Mouse (Mus musculus): ENCODE results near the gene Bag5. TPM values are rescaled to one million over a fixed set of nuclear protein-coding genes. Genes with fewer than 3 reads are reported as not detected.
"Not testable (repeated sequence)": the region's sequence is repeated elsewhere in the genome, so short reads cannot be mapped to it uniquely, and the experiment has no call there.

The Bag5 gene
- polyA plus RNA-seq, 1 experiment from 2014 or later = 62.3 TPM

GRCm38 (mm10) chr12:111731822-111732807 lies 19.1 kb upstream of the Bag5 start:
- H3K4me3 ChIP-seq = no peak overlapping the region
- peak; percentile 86 for ATAC-seq (ENCODE audit: low FRiP score)
- peaks cover 3% of the 10 kb centered on the region; the same call in 1 of the 2 replicates for H3K4me1 ChIP-seq
- H3K9me3 ChIP-seq (replicated peaks) = no peaks in the 10 kb centered on the region
- H3K4me2 ChIP-seq (replicated peaks) = peak overlapping the region; percentile 38
- H3K36me3 ChIP-seq = peaks cover 22% of the 10 kb centered on the region; the same call in 1 of the 2 replicates
- 32% methylated on average over 30 of the region's 30 CpGs for whole genome bisulfite sequencing
- H3K27me3 ChIP-seq = no peaks in the 10 kb centered on the region
- H3K27ac ChIP-seq = no peak overlapping the region
- H3K9ac ChIP-seq = 0 out of 2 replicates have a peak overlapping the region, but pooled peaks have one; percentile 20

GRCm38 (mm10) chr12:111727956-111728355 lies 14.9 kb upstream of the Bag5 start:
- H3K36me3 ChIP-seq = peaks cover 40% of the 10 kb centered on the region; the same call in 1 of the 2 replicates
- WGBS = 90% methylated on average over 1 of the region's 1 CpGs
- H3K9ac ChIP-seq = no peak overlapping the region
- H3K4me1 ChIP-seq = peaks cover 10% of the 10 kb centered on the region
- no peak overlapping the region for H3K27ac ChIP-seq
- H3K27me3 ChIP-seq = no peaks in the 10 kb centered on the region
- no peak for ATAC-seq (ENCODE audit: low FRiP score)
- H3K4me2 ChIP-seq (replicated peaks) = no peak overlapping the region
- no peak overlapping the region for H3K4me3 ChIP-seq
- no peaks in the 10 kb centered on the region for H3K9me3 ChIP-seq (replicated peaks)

- Histone ChIP-seq H3K27me3 (no peaks in the 10 kb centered on the region), H3K9ac (no peak overlapping the region), H3K4me2 (replicated peaks) (no peak overlapping the region), H3K9me3 (replicated peaks) (no peaks in the 10 kb centered on the region), H3K36me3 (peaks cover 32% of the 10 kb centered on the region; the same call in 1 of the 2 replicates), H3K4me3 (no peak overlapping the region), H3K27ac (0 out of 2 replicates have a peak overlapping the region, but pooled peaks have one; percentile 30), H3K4me1 (peaks cover 7% of the 10 kb centered on the region)
- ATAC-seq (ENCODE audit: low FRiP score) = no peak
- WGBS = 66% methylated on average over 4 of the region's 4 CpGs
Measured at GRCm38 (mm10) chr12:111726122-111726463, 13.0 kb upstream of the Bag5 start.

- H3K9ac ChIP-seq = 0 out of 2 replicates have a peak overlapping the region, but pooled peaks have one; percentile 38
Measured at GRCm38 (mm10) chr12:111725338-111726121, 12.5 kb upstream of the Bag5 start.

GRCm38 (mm10) chr12:111724638-111725337 lies 11.7 kb upstream of the Bag5 start:
- 42% methylated on average over 6 of the region's 6 CpGs for WGBS
- Histone ChIP-seq H3K4me3 (no peak overlapping the region), H3K4me2 (replicated peaks) (no peak overlapping the region), H3K36me3 (peaks cover 30% of the 10 kb centered on the region; the same call in 1 of the 2 replicates), H3K27me3 (no peaks in the 10 kb centered on the region), H3K27ac (peak overlapping the region; percentile 55), H3K9ac (0 out of 2 replicates have a peak overlapping the region, but pooled peaks have one; percentile 38), H3K4me1 (peaks cover 7% of the 10 kb centered on the region), H3K9me3 (replicated peaks) (no peaks in the 10 kb centered on the region)
- ATAC-seq (ENCODE audit: low FRiP score) = no peak

More at GRCm38 (mm10) chr12:111725338-111726121, 12.5 kb upstream of the Bag5 start:
- Histone ChIP-seq H3K9me3 (replicated peaks) (no peaks in the 10 kb centered on the region), H3K27ac (peak overlapping the region; percentile 55), H3K4me1 (peaks cover 7% of the 10 kb centered on the region), H3K4me2 (replicated peaks) (no peak overlapping the region), H3K36me3 (peaks cover 32% of the 10 kb centered on the region; the same call in 1 of the 2 replicates), H3K4me3 (no peak overlapping the region), H3K27me3 (no peaks in the 10 kb centered on the region)
- no peak for ATAC-seq (ENCODE audit: low FRiP score)
- WGBS = 64% methylated on average over 12 of the region's 12 CpGs

GRCm38 (mm10) chr12:111722654-111723053 lies 9.6 kb upstream of the Bag5 start:
- Histone ChIP-seq H3K4me3 (no peak overlapping the region), H3K36me3 (peaks cover 18% of the 10 kb centered on the region; the same call in 1 of the 2 replicates), H3K9me3 (replicated peaks) (no peaks in the 10 kb centered on the region), H3K27ac (no peak overlapping the region), H3K9ac (no peak overlapping the region), H3K27me3 (no peaks in the 10 kb centered on the region), H3K4me1 (peaks cover 13% of the 10 kb centered on the region), H3K4me2 (replicated peaks) (no peak overlapping the region)
- 75% methylated on average over 9 of the region's 9 CpGs for WGBS
- no peak for ATAC-seq (ENCODE audit: low FRiP score)

- Histone ChIP-seq H3K36me3 (peaks cover 22% of the 10 kb centered on the region), H3K27ac (no peak overlapping the region), H3K27me3 (no peaks in the 10 kb centered on the region), H3K4me1 (peaks cover 13% of the 10 kb centered on the region), H3K4me3 (no peak overlapping the region), H3K9me3 (replicated peaks) (no peaks in the 10 kb centered on the region), H3K4me2 (replicated peaks) (no peak overlapping the region), H3K9ac (no peak overlapping the region)
- 80% methylated on average over 4 of the region's 4 CpGs for WGBS
- no peak for ATAC-seq (ENCODE audit: low FRiP score)
Measured at GRCm38 (mm10) chr12:111720222-111720621, 7.2 kb upstream of the Bag5 start.

GRCm38 (mm10) chr12:111718656-111719055 lies 5.6 kb upstream of the Bag5 start:
- 35% methylated on average over 8 of the region's 8 CpGs for WGBS
- ATAC-seq (ENCODE audit: low FRiP score) = no peak
- H3K4me1 ChIP-seq = peaks cover 19% of the 10 kb centered on the region
- no peak overlapping the region for H3K4me3 ChIP-seq
- H3K9me3 ChIP-seq (replicated peaks) = no peaks in the 10 kb centered on the region
- H3K36me3 ChIP-seq = peaks cover 9% of the 10 kb centered on the region
- H3K27ac ChIP-seq = peak overlapping the region; percentile 66
- 0 out of 2 replicates have a peak overlapping the region, but pooled peaks have one; percentile 11 for H3K4me2 ChIP-seq (replicated peaks)
- peak overlapping the region; percentile 52 for H3K9ac ChIP-seq
- no peaks in the 10 kb centered on the region for H3K27me3 ChIP-seq

- no peak for ATAC-seq (ENCODE audit: low FRiP score)
- no peak overlapping the region for H3K4me3 ChIP-seq
- H3K9me3 ChIP-seq (replicated peaks) = no peaks in the 10 kb centered on the region
- no peaks in the 10 kb centered on the region for H3K27me3 ChIP-seq
- 96% methylated on average over 7 of the region's 7 CpGs for WGBS
- no peak overlapping the region for H3K9ac ChIP-seq
- no peak overlapping the region for H3K27ac ChIP-seq
- peaks cover 6% of the 10 kb centered on the region; the same call in 1 of the 2 replicates for H3K36me3 ChIP-seq
- no peak overlapping the region for H3K4me2 ChIP-seq (replicated peaks)
- H3K4me1 ChIP-seq = peaks cover 28% of the 10 kb centered on the region
Measured at GRCm38 (mm10) chr12:111716505-111716904, 3.4 kb upstream of the Bag5 start.

- ATAC-seq (ENCODE audit: low FRiP score); H3K9ac ChIP-seq; H3K9me3 ChIP-seq (replicated peaks); H3K27me3 ChIP-seq; H3K27ac ChIP-seq: not testable (repeated sequence)
- peak overlapping the region; percentile 75 for H3K4me2 ChIP-seq (replicated peaks)
- WGBS = 81% methylated on average over 6 of the region's 6 CpGs
- peaks cover 31% of the 10 kb centered on the region for H3K4me1 ChIP-seq
- peaks cover 30% of the 10 kb centered on the region for H3K36me3 ChIP-seq
- peak overlapping the region; percentile 100 for H3K4me3 ChIP-seq
Measured at GRCm38 (mm10) chr12:111713880-111714279, 823 bp upstream of the Bag5 start.

- no peak; the same call in 1 of the 2 replicates for ATAC-seq (ENCODE audit: low FRiP score)
Measured at GRCm38 (mm10) chr12:111712476-111712875, 581 bp downstream of the Bag5 start.

More at GRCm38 (mm10) chr12:111712476-111712875, 581 bp downstream of the Bag5 start:
- H3K4me3 ChIP-seq = peak overlapping the region; percentile 100
- peak overlapping the region; percentile 86 for H3K27ac ChIP-seq
- peak overlapping the region; percentile 98 for H3K9ac ChIP-seq
- no peaks in the 10 kb centered on the region for H3K9me3 ChIP-seq (replicated peaks)
- H3K36me3 ChIP-seq = peaks cover 42% of the 10 kb centered on the region
- H3K4me2 ChIP-seq (replicated peaks) = peak overlapping the region; percentile 75
- WGBS = 1% methylated on average over 33 of the region's 33 CpGs
- peaks cover 26% of the 10 kb centered on the region for H3K4me1 ChIP-seq
- H3K27me3 ChIP-seq = no peaks in the 10 kb centered on the region

All from hindbrain, embryonic 12.5 days (tissue).